Mouse (Mus musculus): ENCODE data around the gene Alkbh1.

Gene Alkbh1

GRCm38 (mm10) chr12:87381380-87381682 lies 62.5 kb downstream of the Alkbh1 start:
- no peak for DNase-seq (ENCODE audit: low read depth, low spot score)

GRCm38 (mm10) chr12:87380586-87381379 lies 63.0 kb downstream of the Alkbh1 start:
- no peak for DNase-seq (ENCODE audit: low read depth, low spot score)

DNA sequence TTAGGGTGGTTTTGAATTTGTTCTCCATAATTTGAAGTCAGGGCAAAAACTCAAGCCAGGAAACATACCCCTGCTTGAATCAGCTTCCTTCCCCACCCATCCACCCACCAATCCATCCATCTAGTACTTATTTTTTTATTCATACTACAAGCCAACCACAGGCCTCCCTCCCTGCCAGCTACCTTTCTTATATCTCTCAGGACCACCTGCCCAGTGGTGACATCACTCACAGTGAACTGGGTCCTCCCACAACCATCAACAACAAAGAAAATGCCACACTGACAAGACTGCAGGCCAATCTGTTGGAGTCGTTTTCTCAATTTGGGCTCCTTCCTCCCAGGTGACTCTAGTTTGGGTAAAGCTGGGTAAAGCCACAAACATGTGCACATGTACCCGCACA lies 64.3 kb downstream of the Alkbh1 start:
- DNase-seq (ENCODE audit: low read depth, low spot score): no peak
